20 mouse cellular contexts compared by ENCODE assay signal in the genomic region with DNA sequence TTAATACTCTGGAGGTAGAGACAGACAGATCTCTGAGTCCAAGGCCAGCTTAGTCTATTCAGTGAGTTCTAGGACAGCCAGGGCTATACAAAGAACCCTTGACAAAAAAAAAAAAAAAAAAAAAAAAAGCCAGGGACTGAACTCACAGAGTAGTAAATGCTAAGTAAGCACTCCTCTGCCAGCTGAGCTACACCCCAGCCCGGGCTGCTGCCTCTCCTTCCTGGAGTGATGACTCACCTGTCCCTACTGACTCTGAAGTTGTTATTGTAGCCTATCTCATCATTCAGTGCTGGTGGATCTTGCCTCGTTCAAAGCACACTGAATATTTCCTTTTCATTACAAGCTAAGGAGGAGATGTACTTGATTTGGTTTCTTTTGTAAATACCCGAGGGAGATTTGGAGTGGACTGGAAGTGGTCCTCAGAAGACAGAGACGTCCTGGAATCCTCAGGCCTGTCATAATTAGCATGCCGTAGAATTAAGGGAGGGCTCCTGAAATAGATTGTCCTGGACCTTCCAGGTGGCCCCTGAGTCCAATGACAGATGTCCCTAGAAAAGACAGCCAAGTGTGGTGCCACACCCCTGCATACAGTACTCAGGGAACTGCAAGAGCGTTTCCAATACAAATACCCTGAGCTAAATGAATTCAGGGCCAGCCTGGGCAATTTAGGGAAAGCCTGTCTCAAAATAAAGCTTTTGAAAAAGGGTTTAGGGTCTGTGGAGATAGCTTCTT. TPM values are rescaled to one million over a fixed set of nuclear protein-coding genes. Genes with fewer than 3 reads are reported as not detected.
A peak's percentile ranks its signal among the peaks of the same experiment; 100 is the strongest.
DNase-seq lines count a peak whose midpoint lies in the region; ATAC-seq and TF ChIP-seq lines count a peak whose summit lies in the region.
"Had no signal": no experiment of that assay in that cellular context is flagged by ENCODE, and none has a peak within 500 bp of the region (broad histone marks: within the 10 kb centered on the region; RNA-seq: fewer than 3 reads in every experiment).

No protein-coding gene starts in this region.

- H3K9me3 ChIP-seq in ES-E14 (ENCODE audit: control insufficient read depth, insufficient read depth, low read depth, low read length) = no peaks in the 10 kb centered on the region
- H3K9me3 ChIP-seq in intestine, postnatal 0 days (ENCODE audit: control insufficient read depth) = no peaks in the 10 kb centered on the region
- H3K9me3 ChIP-seq: embryonic facial prominence, embryonic 12.5 days; forebrain, embryonic 13.5 days had no signal

- H3K27ac ChIP-seq in ES-E14 (ENCODE audit: insufficient read depth, low read depth, low read length, poor library complexity, severe bottlenecking) = no peak overlapping the region
- peak overlapping the region; percentile 58 for H3K27ac ChIP-seq in intestine, postnatal 0 days (ENCODE audit: low read depth, low read length)
- H3K27ac ChIP-seq: embryonic facial prominence, embryonic 12.5 days; forebrain, embryonic 13.5 days; hindbrain, postnatal 0 days; layer of hippocampus, adult 2 months had no signal

- no peak for TF ChIP-seq CTCF in intestine, postnatal 0 days (IDR thresholded peaks at IDR 0.05; ENCODE audit: low read depth)

- no peaks in the 10 kb centered on the region for H3K27me3 ChIP-seq in intestine, postnatal 0 days (replicated peaks; ENCODE audit: control insufficient read depth, insufficient read depth, low read length)
- H3K27me3 ChIP-seq: embryonic facial prominence, embryonic 12.5 days had no signal

- no peak overlapping the region for H3K4me2 ChIP-seq in intestine, postnatal 0 days (replicated peaks; ENCODE audit: low read depth)
- H3K4me2 ChIP-seq: embryonic facial prominence, embryonic 12.5 days; forebrain, embryonic 13.5 days had no signal

- H3K9ac ChIP-seq in ES-E14 (ENCODE audit: insufficient read depth, low read depth, low read length, poor library complexity, severe bottlenecking) = no peak overlapping the region
- no peak overlapping the region for H3K9ac ChIP-seq in intestine, postnatal 0 days (ENCODE audit: low read depth, low read length)
- H3K9ac ChIP-seq: embryonic facial prominence, embryonic 12.5 days; forebrain, embryonic 13.5 days had no signal

- DNase-seq in cerebellum, postnatal 14 days = peak; percentile 26 to 53
- DNase-seq in cerebellum, postnatal 10 days = no peak
- DNase-seq in 3T3-L1 (ENCODE audit: low read depth, low spot score) (peak; percentile 87), ES-E14 (ENCODE audit: low read depth, low spot score) (no peak)
- no peak for DNase-seq in thymus, adult 18-20 months
- no peak for DNase-seq in gastrocnemius, adult 18-20 months (ENCODE audit: low spot score)
- DNase-seq: gastrocnemius, postnatal 25 days; kidney, adult 2 months; kidney, postnatal 10 days; left cerebral cortex, postnatal 4 days; liver; lung, postnatal 4 days; retina, postnatal 1 day; thymus, postnatal 14 days had no signal

- H3K4me3 ChIP-seq in ES-E14 (ENCODE audit: insufficient read depth in 1 of 2, low read depth in 1 of 2, low read length in 2 of 2, poor library complexity in 1 of 2, severe bottlenecking in 1 of 2) = no peak overlapping the region
- H3K4me3 ChIP-seq in intestine, postnatal 0 days (ENCODE audit: low read depth, low read length) = no peak overlapping the region
- H3K4me3 ChIP-seq: embryonic facial prominence, embryonic 12.5 days; erythroblast, embryonic 14.5 days; forebrain, embryonic 13.5 days; layer of hippocampus, adult 2 months had no signal

- peaks cover 6 to 11% of the 10 kb centered on the region in 2 experiments; a peak in 3 of 4 replicates for H3K4me1 ChIP-seq in ES-E14 (ENCODE audit: control insufficient read depth in 2 of 2, insufficient read depth in 2 of 2, low read length in 2 of 2, poor library complexity in 1 of 2)
- H3K4me1 ChIP-seq in intestine, postnatal 0 days (replicated peaks; ENCODE audit: control insufficient read depth, insufficient read depth, low read length) = no peaks in the 10 kb centered on the region
- H3K4me1 ChIP-seq: forebrain, embryonic 13.5 days had no signal

- ATAC-seq in intestine, postnatal 0 days = peak; percentile 60
- ATAC-seq: forebrain, embryonic 13.5 days; hindbrain, postnatal 0 days had no signal

- 38% methylated on average over 6 of the region's 6 CpGs for WGBS in intestine, postnatal 0 days

- no peaks in the 10 kb centered on the region for H3K36me3 ChIP-seq in ES-E14 (ENCODE audit: control insufficient read depth, insufficient read depth, low read length, poor library complexity, severe bottlenecking)
- no peaks in the 10 kb centered on the region for H3K36me3 ChIP-seq in intestine, postnatal 0 days (ENCODE audit: control insufficient read depth, insufficient read depth)
- H3K36me3 ChIP-seq: embryonic facial prominence, embryonic 12.5 days had no signal

- in situ Hi-C loops in ES-E14 (cut with MboI; ENCODE audit: low sequenced_read_pairs in 2 of 2, unreplicated experiment in 2 of 2) = no loop called here

TF ChIP-seq in ES-E14, 5 proteins besides CTCF, POLR2A, EP300 and RAD21:
- TF ChIP-seq MAFK (IDR thresholded peaks at IDR 0.05; ENCODE audit: insufficient read depth, low read depth, low read length) (peak; percentile 32; the same call in 1 of the 2 replicates), ZC3H11A (IDR thresholded peaks at IDR 0.05; ENCODE audit: borderline replicate concordance, low read depth, low read length) (no peak), CHD2 (IDR thresholded peaks at IDR 0.05; ENCODE audit: low read depth, low read length) (no peak), HCFC1 (IDR thresholded peaks at IDR 0.05; ENCODE audit: borderline replicate concordance, insufficient read depth, low read length) (no peak), ZNF384 (IDR thresholded peaks at IDR 0.05; ENCODE audit: low read depth, low read length) (peak; percentile 48; the same call in 1 of the 2 replicates)

RNA-seq across cellular contexts. Expression of a gene that starts 6.2 kb away (rescaled TPM):
- total RNA-seq in ES-E14 (2012; rRNA removed) = 46.1 and 97.3 TPM in 2 replicates
- polyA plus RNA-seq in intestine, postnatal 0 days (2015; fragmentation: Nextera tagmentation; extraction: Ambion mirVana) = 2.8 and 3.2 TPM in 2 replicates
- 10 to 100 TPM; 24.5 to 26.7 TPM for total RNA-seq in gastrocnemius, adult 18-20 months (2021)

RNA-seq across cellular contexts. Expression of a gene that starts 15.5 kb away (rescaled TPM):
- 31.4 and 39.6 TPM in 2 replicates for total RNA-seq in ES-E14 (2012; rRNA removed)
- polyA plus RNA-seq in intestine, postnatal 0 days (2015; fragmentation: Nextera tagmentation; extraction: Ambion mirVana) = 215 and 238 TPM in 2 replicates
- 1 to 10 TPM; 7.4 to 8.4 TPM for total RNA-seq in gastrocnemius, adult 18-20 months (2021)

Comparison
In these comparisons a context has a peak if more than half of its experiments do, and no peak if none do; other contexts are left out.
1. DNase-seq: peak in cerebellum, postnatal 14 days (2 of 2) and 3T3-L1 (single experiment); none in cerebellum, postnatal 10 days (0 of 2), ES-E14 (single experiment), thymus, adult 18-20 months (0 of 2) and gastrocnemius, adult 18-20 months (single experiment).